Mouse (Mus musculus) lung, postnatal 10 days (tissue): ENCODE measurements around the gene Gm10128.
"Not testable (repeated sequence)": the region's sequence is repeated elsewhere in the genome, so short reads cannot be mapped to it uniquely, and the experiment has no call there.

ENCODE experiments used
- DNase-seq: peaks from one replicate; pipeline ENCODE4 v3.0.0; 2021

The Gm10128 gene

GRCm38 (mm10) chr14:7643872-7644271, at the start of gene Gm10128:
Gene Gm10128 (minus strand): TSS chr14:7643972.
- not testable (repeated sequence) for DNase-seq

GRCm38 (mm10) chr14:7681170-7681569, 37.4 kb upstream of the Gm10128 start:
- DNase-seq, result not testable (repeated sequence)

GRCm38 (mm10) chr14:7662491-7662890, 18.7 kb upstream of the Gm10128 start:
- DNase-seq, result not testable (repeated sequence)

- peak; percentile 2 for DNase-seq
Measured at GRCm38 (mm10) chr14:7658101-7659074, 14.6 kb upstream of the Gm10128 start.

- DNase-seq, result not testable (repeated sequence)
Measured at GRCm38 (mm10) chr14:7657456-7657855, 13.7 kb upstream of the Gm10128 start.

- DNase-seq, result not testable (repeated sequence)
Measured at GRCm38 (mm10) chr14:7595492-7595891, 48.3 kb downstream of the Gm10128 start, which contains the start of gene Gm10338. Gene Gm10338 (minus strand): TSS chr14:7595592.
